Mouse (Mus musculus) forebrain, embryonic 13.5 days (tissue): ENCODE results near the gene Tm2d3. TPM values are rescaled to one million over a fixed set of nuclear protein-coding genes. Genes with fewer than 3 reads are reported as not detected.

ENCODE experiments used
- ATAC-seq: fragments of 200-750 bp; cut with Nextera tagmentation; 2 replicates; pipeline ENCODE4 v1.8.0; 2017
- H3K27ac ChIP-seq: fragments of 300-500 bp; sonication (generic); 2 replicates; pipeline ENCODE4 v1.5.1; 2015; ENCODE audit warnings: inconsistent platforms, mild to moderate bottlenecking, moderate library complexity
- H3K27me3 ChIP-seq: fragments of 300-500 bp; sonication (generic); 2 replicates; pipeline ENCODE4 v1.6.1; 2015; ENCODE audit warnings: mild to moderate bottlenecking, inconsistent platforms
- H3K36me3 ChIP-seq: fragments of 300-500 bp; sonication (generic); 2 replicates; pipeline ENCODE4 v1.6.1; 2015; ENCODE audit warnings: mild to moderate bottlenecking, inconsistent platforms; ENCODE audit not compliant: poor library complexity, severe bottlenecking
- H3K4me1 ChIP-seq: fragments of 300-500 bp; sonication (generic); 2 replicates; pipeline ENCODE4 v1.6.1; 2015; ENCODE audit warnings: inconsistent platforms
- H3K4me2 ChIP-seq: fragments of 300-500 bp; sonication (generic); 2 replicates; pipeline ENCODE4 v1.6.1; 2015; ENCODE audit warnings: inconsistent platforms, mild to moderate bottlenecking, moderate library complexity
- H3K4me3 ChIP-seq: fragments of 300-500 bp; sonication (generic); 2 replicates; pipeline ENCODE4 v1.5.1; 2015; ENCODE audit warnings: mild to moderate bottlenecking, inconsistent platforms
- H3K9ac ChIP-seq: fragments of 300-500 bp; sonication (generic); 2 replicates; pipeline ENCODE4 v1.6.1; 2015; ENCODE audit warnings: mild to moderate bottlenecking, inconsistent platforms
- H3K9me3 ChIP-seq: fragments of 300-500 bp; sonication (generic); replicated peaks from 2 replicates; pipeline ENCODE4 v1.6.1; 2016; ENCODE audit warnings: inconsistent platforms
- WGBS: fragments of 180-500 bp; shearing (Covaris S2); methylation state at CpG from one replicate; pipeline ENCODE4 v1.1.7; 2015; 5-methylcytosine and 5-hydroxymethylcytosine counted together
- polyA plus RNA-seq: library from polyadenylated mRNA; unstranded; fragments of >200 nt; fragmentation: Nextera tagmentation; extraction: Ambion mirVana; gene quantifications from 2 replicates; pipeline ENCODE4 v1.2.1, GENCODE M21; 2015

The Tm2d3 gene
- polyA plus RNA-seq, 1 experiment from 2014 or later, result 84.7 TPM

- Histone ChIP-seq H3K27me3 (no peaks in the 10 kb centered on the region), H3K4me3 (no peak overlapping the region), H3K4me2 (no peak overlapping the region), H3K9ac (no peak overlapping the region), H3K27ac (no peak overlapping the region), H3K36me3 (no peaks in the 10 kb centered on the region), H3K9me3 (no peaks in the 10 kb centered on the region), H3K4me1 (no peaks in the 10 kb centered on the region)
- no peak for ATAC-seq
- 70% methylated on average over 5 of the region's 5 CpGs for WGBS
These were observed 22.8 kb downstream of the Tm2d3 start for GRCm38 (mm10) chr7:65713782-65714181.

- WGBS, result 84% methylated on average over 4 of the region's 4 CpGs
- no peak overlapping the region for H3K4me2 ChIP-seq
- H3K9ac ChIP-seq, result no peak overlapping the region
- no peaks in the 10 kb centered on the region for H3K9me3 ChIP-seq
- H3K27me3 ChIP-seq, result no peaks in the 10 kb centered on the region
- no peak overlapping the region for H3K4me3 ChIP-seq
- H3K27ac ChIP-seq, result no peak overlapping the region
- H3K4me1 ChIP-seq, result no peaks in the 10 kb centered on the region
- no peaks in the 10 kb centered on the region for H3K36me3 ChIP-seq
- no peak for ATAC-seq
These were observed 23.3 kb downstream of the Tm2d3 start for GRCm38 (mm10) chr7:65714304-65714703.

- Histone ChIP-seq H3K4me1 (no peaks in the 10 kb centered on the region), H3K9ac (no peak overlapping the region), H3K36me3 (no peaks in the 10 kb centered on the region), H3K4me2 (no peak overlapping the region), H3K4me3 (no peak overlapping the region), H3K27me3 (no peaks in the 10 kb centered on the region), H3K27ac (no peak overlapping the region), H3K9me3 (no peaks in the 10 kb centered on the region)
- no peak for ATAC-seq
- WGBS, result 86% methylated on average over 2 of the region's 2 CpGs
These were observed 43.1 kb downstream of the Tm2d3 start for GRCm38 (mm10) chr7:65734024-65734423.

GRCm38 (mm10) chr7:65735261-65735660, 44.3 kb downstream of the Tm2d3 start:
- no peak overlapping the region for H3K4me2 ChIP-seq
- no peak overlapping the region for H3K27ac ChIP-seq
- WGBS, result 97% methylated on average over 3 of the region's 3 CpGs
- H3K36me3 ChIP-seq, result no peaks in the 10 kb centered on the region
- no peaks in the 10 kb centered on the region for H3K4me1 ChIP-seq
- ATAC-seq, result no peak
- no peaks in the 10 kb centered on the region for H3K9me3 ChIP-seq
- H3K4me3 ChIP-seq, result no peak overlapping the region
- H3K27me3 ChIP-seq, result no peaks in the 10 kb centered on the region
- H3K9ac ChIP-seq, result no peak overlapping the region

GRCm38 (mm10) chr7:65737286-65738040, 46.5 kb downstream of the Tm2d3 start:
- Histone ChIP-seq H3K9ac (no peak overlapping the region), H3K4me1 (no peaks in the 10 kb centered on the region), H3K36me3 (no peaks in the 10 kb centered on the region), H3K27ac (no peak overlapping the region), H3K27me3 (no peaks in the 10 kb centered on the region), H3K4me3 (no peak overlapping the region), H3K4me2 (no peak overlapping the region), H3K9me3 (no peaks in the 10 kb centered on the region)
- WGBS, result 82% methylated on average over 12 of the region's 12 CpGs
- no peak for ATAC-seq

- H3K4me1 ChIP-seq, result no peaks in the 10 kb centered on the region
- no peak overlapping the region for H3K27ac ChIP-seq
- H3K9ac ChIP-seq, result no peak overlapping the region
- H3K36me3 ChIP-seq, result no peaks in the 10 kb centered on the region
- ATAC-seq, result no peak
- H3K4me2 ChIP-seq, result no peak overlapping the region
- H3K4me3 ChIP-seq, result no peak overlapping the region
- WGBS, result 94% methylated on average over 8 of the region's 8 CpGs
- no peaks in the 10 kb centered on the region for H3K27me3 ChIP-seq
- H3K9me3 ChIP-seq, result 0 out of 2 replicates have a peak, but pooled peaks cover 3% of the 10 kb centered on the region
These were observed 51.9 kb downstream of the Tm2d3 start for GRCm38 (mm10) chr7:65742857-65743256.

- Histone ChIP-seq H3K27ac (no peak overlapping the region), H3K9me3 (0 out of 2 replicates have a peak, but pooled peaks cover 3% of the 10 kb centered on the region), H3K27me3 (no peaks in the 10 kb centered on the region), H3K4me1 (peaks cover 10% of the 10 kb centered on the region; the same call in 1 of the 2 replicates), H3K4me2 (no peak overlapping the region), H3K36me3 (no peaks in the 10 kb centered on the region), H3K4me3 (no peak overlapping the region), H3K9ac (no peak overlapping the region)
- no peak for ATAC-seq
- 85% methylated on average over 11 of the region's 11 CpGs for WGBS
These were observed 57.3 kb downstream of the Tm2d3 start for GRCm38 (mm10) chr7:65747990-65748955.

Other genes starting within 250 kb of the Tm2d3 start
- gene Tjp1, start 163.4 kb upstream of the Tm2d3 start, polyA plus RNA-seq, result 19.9 and 22.4 TPM in 2 replicates
- gene Tarsl2, start 46.3 kb upstream of the Tm2d3 start, polyA plus RNA-seq, result 11.1 and 11.6 TPM in 2 replicates
- 1.1 TPM in 2 replicates for gene Pcsk6, start 170.6 kb downstream of the Tm2d3 start, polyA plus RNA-seq